Mouse (Mus musculus): ENCODE measurements around the gene 6430571L13Rik.
A peak's percentile ranks its signal among the peaks of the same experiment; 100 is the strongest.

6430571L13Rik gene

GRCm38 (mm10) chr9:107307099-107307872, 33.1 kb upstream of the 6430571L13Rik start:
- no peak for DNase-seq (ENCODE audit: low spot score in 2 of 2)

GRCm38 (mm10) chr9:107307886-107308285, 32.5 kb upstream of the 6430571L13Rik start:
- peak in 1 of 2 experiments; percentile 51 for DNase-seq (ENCODE audit: low spot score in 2 of 2)

- no peak for DNase-seq (ENCODE audit: low spot score in 2 of 2)
Observed at GRCm38 (mm10) chr9:107308346-107309000, 31.9 kb upstream of the 6430571L13Rik start.

GRCm38 (mm10) chr9:107309171-107309570, 31.2 kb upstream of the 6430571L13Rik start:
- DNase-seq (ENCODE audit: low spot score in 2 of 2) = no peak

- DNase-seq (ENCODE audit: low spot score in 2 of 2) = no peak
Observed at GRCm38 (mm10) chr9:107309600-107309999, 30.8 kb upstream of the 6430571L13Rik start.

DNA sequence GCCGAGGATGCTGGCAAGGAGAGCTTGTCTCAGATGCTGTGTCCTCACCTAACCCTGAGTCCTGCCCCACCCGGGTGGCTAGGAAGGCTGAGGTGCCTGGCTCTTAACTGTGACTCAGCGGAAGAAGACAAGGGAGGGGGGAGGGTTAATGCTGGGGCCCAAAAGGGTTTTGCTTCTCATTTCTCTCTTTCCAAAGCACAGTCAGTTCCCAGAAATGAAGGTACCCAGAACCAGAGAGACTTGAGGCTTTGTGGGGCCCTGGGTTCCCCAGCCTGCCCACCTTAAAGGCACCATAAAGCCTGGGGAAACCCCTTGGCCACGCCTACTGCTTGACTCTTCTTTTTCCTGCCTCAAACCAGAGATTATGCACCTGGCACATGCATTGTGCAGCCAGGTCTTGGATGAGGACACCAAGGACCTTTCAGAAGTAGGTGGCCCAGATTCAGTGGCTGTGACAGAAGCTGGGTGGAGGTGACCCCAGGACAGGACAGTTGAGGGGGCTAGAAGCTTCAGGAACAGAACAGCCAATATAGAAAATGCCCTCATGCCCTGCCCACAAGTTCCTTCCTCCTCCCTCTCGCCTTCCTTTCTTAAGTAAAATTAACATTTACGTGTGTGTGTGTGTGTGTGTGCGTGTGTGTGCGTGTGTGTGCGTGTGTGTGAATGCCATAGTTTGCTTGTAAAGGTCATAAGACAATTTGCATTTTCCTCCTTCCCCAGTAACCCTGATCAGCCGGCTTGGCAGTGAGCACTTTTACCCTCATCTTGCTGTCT, 27.4 kb upstream of the 6430571L13Rik start:
- no peak for DNase-seq (ENCODE audit: low spot score in 2 of 2)

DNA sequence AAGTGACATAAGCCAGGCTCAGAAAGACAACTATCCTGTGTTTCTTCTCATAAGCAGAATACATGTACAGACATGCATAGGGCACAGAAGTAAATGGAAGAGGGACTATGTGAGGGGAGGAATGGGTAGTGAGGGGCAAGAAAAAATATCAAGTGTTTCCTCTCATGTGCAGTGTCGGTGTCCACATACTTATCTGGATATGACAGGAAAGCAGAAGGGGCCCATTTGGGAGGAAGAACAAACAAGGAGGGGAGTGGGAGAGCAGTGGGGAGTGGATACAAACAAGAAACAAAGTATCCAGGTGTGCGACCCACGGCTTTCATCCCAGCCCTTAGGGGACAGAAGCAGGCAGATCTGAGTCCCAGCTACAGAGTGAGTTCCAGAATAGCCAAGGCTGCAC, 26.5 kb upstream of the 6430571L13Rik start:
- no peak for DNase-seq (ENCODE audit: low spot score in 2 of 2)

GRCm38 (mm10) chr9:107315791-107316190, 24.6 kb upstream of the 6430571L13Rik start:
- no peak for DNase-seq (ENCODE audit: low spot score in 2 of 2)

DNA sequence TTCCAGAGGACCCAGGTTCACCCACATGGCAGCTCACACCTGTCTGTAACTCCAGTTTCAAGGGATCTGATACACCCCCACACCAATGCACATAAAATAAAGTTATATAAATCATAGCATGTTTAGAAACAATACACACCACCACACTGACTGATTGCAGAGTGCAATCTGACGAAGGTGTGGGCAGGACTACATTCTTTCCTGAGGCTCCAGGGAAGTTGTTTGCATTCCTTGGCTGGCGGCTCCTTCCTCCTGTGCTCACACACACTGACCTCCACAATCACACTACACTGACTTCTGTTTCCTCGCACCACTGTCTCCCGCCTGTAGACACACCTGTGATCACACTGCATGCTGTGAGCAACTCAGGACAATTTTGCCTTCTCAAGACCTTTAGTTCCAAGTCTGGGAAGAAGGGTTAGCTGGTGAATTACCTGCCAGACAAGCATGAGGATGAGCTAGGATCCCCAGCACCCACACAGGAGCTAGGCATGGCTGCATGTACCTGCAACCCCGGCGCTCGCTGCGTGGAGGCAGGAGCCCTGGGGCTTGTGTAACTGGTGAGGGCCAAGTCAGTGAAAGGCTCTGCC, 17.8 kb upstream of the 6430571L13Rik start:
- DNase-seq (ENCODE audit: low spot score in 2 of 2) = no peak

DNA sequence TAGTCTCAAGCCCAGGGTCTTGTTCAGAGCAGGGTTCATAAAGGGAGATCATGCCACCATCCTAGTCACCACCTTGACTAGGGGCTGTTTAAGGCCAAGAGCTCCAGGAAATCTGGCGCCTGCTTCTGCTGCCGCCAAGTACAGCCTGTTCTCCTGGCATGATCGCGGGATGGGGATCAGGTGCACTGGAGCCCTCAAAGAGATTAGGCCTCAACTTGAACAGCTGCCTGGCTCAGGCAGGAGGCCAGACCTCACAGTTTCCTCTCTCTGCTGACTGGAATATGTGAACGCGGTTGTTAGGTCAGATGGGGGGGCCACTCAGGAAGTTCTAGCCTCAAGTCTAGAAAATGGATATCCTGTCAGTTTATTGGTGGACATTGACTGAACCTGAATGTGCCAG, 16.8 kb upstream of the 6430571L13Rik start:
- no peak for DNase-seq (ENCODE audit: low spot score in 2 of 2)

- no peak for DNase-seq (ENCODE audit: low spot score in 2 of 2)
Observed at GRCm38 (mm10) chr9:107324799-107325561, 15.4 kb upstream of the 6430571L13Rik start.

- DNase-seq (ENCODE audit: low spot score in 2 of 2) = no peak
Observed at GRCm38 (mm10) chr9:107325904-107326303, 14.5 kb upstream of the 6430571L13Rik start.

- no peak for DNase-seq (ENCODE audit: low spot score in 2 of 2)
Observed at GRCm38 (mm10) chr9:107327879-107328620, 12.4 kb upstream of the 6430571L13Rik start.

GRCm38 (mm10) chr9:107330791-107331190, 9.6 kb upstream of the 6430571L13Rik start:
- no peak for DNase-seq (ENCODE audit: low spot score in 2 of 2)

DNA sequence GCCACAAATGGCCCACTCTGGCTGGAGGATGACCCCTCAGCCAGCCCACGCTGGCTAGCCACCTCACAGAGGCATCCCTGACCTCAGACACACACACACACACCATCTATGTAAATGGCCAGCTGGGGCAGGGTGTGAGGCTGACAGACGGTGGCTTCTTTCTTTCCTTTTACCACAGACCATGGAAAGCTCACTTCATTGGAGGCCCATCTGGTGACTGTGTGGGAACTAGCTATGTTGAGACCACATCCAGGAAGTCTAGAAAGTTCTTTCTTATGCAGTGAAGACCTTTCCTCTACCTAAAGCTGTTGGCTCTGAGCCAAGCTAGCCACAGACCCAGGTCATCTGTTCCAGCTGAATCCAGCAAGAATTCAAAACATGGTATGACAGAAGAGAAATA, 6.7 kb upstream of the 6430571L13Rik start:
- no peak for DNase-seq (ENCODE audit: low spot score in 2 of 2)

- DNase-seq (ENCODE audit: low spot score in 2 of 2) = no peak
Observed at GRCm38 (mm10) chr9:107334356-107334755, 6.0 kb upstream of the 6430571L13Rik start.

- no peak for DNase-seq (ENCODE audit: low spot score in 2 of 2)
Observed at GRCm38 (mm10) chr9:107335046-107335445, 5.4 kb upstream of the 6430571L13Rik start.

DNA sequence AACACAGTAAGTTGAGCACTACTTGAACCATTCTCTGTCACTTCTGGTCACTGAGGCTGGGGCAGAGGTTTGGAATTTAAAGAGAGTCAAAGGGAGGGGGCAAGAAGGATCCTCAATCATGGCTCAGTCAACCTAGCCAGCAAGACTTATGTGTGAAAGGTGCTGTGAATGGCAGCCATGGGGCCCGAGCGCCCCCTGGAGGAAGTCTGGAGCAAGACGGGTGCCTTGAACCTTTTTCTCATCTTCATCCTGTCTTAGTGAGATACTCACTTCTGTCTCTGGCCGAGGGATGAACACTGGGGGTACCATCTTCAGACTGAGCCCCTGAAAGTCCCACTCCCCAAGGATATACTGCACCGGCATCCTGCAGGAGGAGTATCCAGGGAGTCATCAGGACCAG, 4.5 kb upstream of the 6430571L13Rik start:
- peak; percentile 42 to 54 for DNase-seq (ENCODE audit: low spot score in 2 of 2)

GRCm38 (mm10) chr9:107336386-107336785, 4.0 kb upstream of the 6430571L13Rik start:
- DNase-seq (ENCODE audit: low spot score in 2 of 2) = no peak

DNA sequence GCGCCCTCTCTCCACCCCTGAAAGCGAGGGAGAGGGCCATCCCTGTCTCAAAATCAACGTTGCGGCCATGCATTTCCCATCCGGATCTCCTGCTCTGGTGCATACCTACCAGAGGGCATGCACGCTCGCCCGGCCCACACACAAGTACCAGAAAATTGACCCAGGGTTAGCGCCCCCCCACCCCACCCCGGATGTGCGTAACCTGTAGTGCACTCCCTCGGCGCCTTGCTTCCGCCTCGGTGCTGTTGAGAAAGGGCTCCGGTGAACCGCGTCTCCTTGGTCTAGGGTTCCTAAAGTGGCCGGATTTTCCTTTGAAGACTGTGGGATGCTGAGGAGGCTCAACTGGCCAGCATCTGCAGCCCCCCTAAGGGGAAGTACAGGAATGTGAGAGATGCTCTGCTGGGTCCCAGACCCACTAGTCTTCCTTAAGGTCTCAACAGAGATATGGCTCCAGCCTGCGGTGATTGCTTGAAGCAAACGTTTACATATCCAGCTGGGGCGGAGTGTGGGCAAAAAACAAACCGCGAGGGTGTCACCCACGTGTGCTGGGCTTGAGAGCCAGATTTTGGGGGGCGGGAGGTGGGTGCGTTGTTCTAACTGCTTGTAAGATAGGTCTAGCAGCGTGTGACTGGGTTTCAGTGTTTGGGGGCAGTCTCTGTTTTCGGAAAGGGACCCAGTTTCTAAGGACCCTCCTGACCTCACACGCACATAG, 2.1 kb upstream of the 6430571L13Rik start, which contains the start of gene Hemk1:
Gene Hemk1, minus strand, starts transcription at position 179 of the 712 bp plus-strand sequence.
- DNase-seq (ENCODE audit: low spot score in 2 of 2) = peak; percentile 57 to 59
